Mouse (Mus musculus): ENCODE measurements around the gene Snx29.
"Not testable (repeated sequence)": the region's sequence is repeated elsewhere in the genome, so short reads cannot be mapped to it uniquely, and the experiment has no call there.

The Snx29 gene
- long read RNA-seq, experiment 1, partial matches to known transcripts: 1 of 2 reads
- long read RNA-seq, experiment 1, other reads (novel, unspliced or antisense): 1 of 2 reads
- long read RNA-seq, experiment 2, partial matches to known transcripts: 2 of 6 reads
- long read RNA-seq, experiment 2, other reads (novel, unspliced or antisense): 4 of 6 reads

GRCm38 (mm10) chr16:11322409-11323323, at the start of gene Snx29:
Gene Snx29, plus strand, starts transcription at chr16:11322908.
- intact Hi-C loops (cut with DNase I): loop anchor here (2.0 kb wide), 1 partner anchor 96 kb away; no protein-coding TSS in a partner anchor

GRCm38 (mm10) chr16:11276888-11277287, 45.8 kb upstream of the Snx29 start:
- intact Hi-C loops (cut with DNase I): no loop called here

GRCm38 (mm10) chr16:11278778-11279177, 43.9 kb upstream of the Snx29 start:
- intact Hi-C loops (cut with DNase I): no loop called here

GRCm38 (mm10) chr16:11282655-11283232, 40.0 kb upstream of the Snx29 start:
- intact Hi-C loops (cut with DNase I): no loop called here

GRCm38 (mm10) chr16:11284881-11285280, 37.8 kb upstream of the Snx29 start:
- intact Hi-C loops (cut with DNase I): no loop called here

GRCm38 (mm10) chr16:11285949-11286348, 36.8 kb upstream of the Snx29 start:
- intact Hi-C loops (cut with DNase I): no loop called here

GRCm38 (mm10) chr16:11288873-11289272, 33.8 kb upstream of the Snx29 start:
- intact Hi-C loops (cut with DNase I): not testable (repeated sequence)

- intact Hi-C loops (cut with DNase I): loop anchor here (10.0 kb wide), 2 partner anchors 91 to 421 kb away; partner anchors contain the start of gene Rsl1d1
Measured at GRCm38 (mm10) chr16:11295583-11295982, 27.1 kb upstream of the Snx29 start.

GRCm38 (mm10) chr16:11297700-11298099, 25.0 kb upstream of the Snx29 start:
- intact Hi-C loops (cut with DNase I): loop anchor here (10.0 kb wide), 2 partner anchors 93 to 423 kb away; partner anchors contain the start of gene Rsl1d1

- intact Hi-C loops (cut with DNase I): no loop called here
Measured at GRCm38 (mm10) chr16:11303741-11304140, 19.0 kb upstream of the Snx29 start.

GRCm38 (mm10) chr16:11305531-11305930, 17.2 kb upstream of the Snx29 start:
- intact Hi-C loops (cut with DNase I): no loop called here

- intact Hi-C loops (cut with DNase I): no loop called here
Measured at GRCm38 (mm10) chr16:11313512-11313911, 9.2 kb upstream of the Snx29 start, which contains the start of gene Tnfrsf17. Gene Tnfrsf17, plus strand, starts transcription at chr16:11313812.

- intact Hi-C loops (cut with DNase I): no loop called here
Measured at GRCm38 (mm10) chr16:11315786-11316320, 6.9 kb upstream of the Snx29 start.

GRCm38 (mm10) chr16:11316748-11317147, 6.0 kb upstream of the Snx29 start:
- intact Hi-C loops (cut with DNase I): no loop called here

GRCm38 (mm10) chr16:11317324-11317723, 5.4 kb upstream of the Snx29 start:
- intact Hi-C loops (cut with DNase I): no loop called here

- intact Hi-C loops (cut with DNase I): loop anchor here (2.0 kb wide), 1 partner anchor 95 kb away; no protein-coding TSS in a partner anchor
Measured at GRCm38 (mm10) chr16:11323324-11324051, 780 bp downstream of the Snx29 start.

GRCm38 (mm10) chr16:11330081-11330800, 7.5 kb downstream of the Snx29 start:
- intact Hi-C loops (cut with DNase I): no loop called here

- intact Hi-C loops (cut with DNase I): no loop called here
Measured at GRCm38 (mm10) chr16:11331030-11331429, 8.3 kb downstream of the Snx29 start.

- intact Hi-C loops (cut with DNase I): no loop called here
Measured at GRCm38 (mm10) chr16:11343292-11343815, 20.6 kb downstream of the Snx29 start.

GRCm38 (mm10) chr16:11351903-11352302, 29.2 kb downstream of the Snx29 start:
- intact Hi-C loops (cut with DNase I): no loop called here
